Mouse (Mus musculus): ENCODE measurements around the gene Sbf2. TPM values are rescaled to one million over a fixed set of nuclear protein-coding genes. Genes with fewer than 3 reads are reported as not detected.
A peak's percentile ranks its signal among the peaks of the same experiment; 100 is the strongest.

Gene Sbf2
- polyA plus RNA-seq, 1 experiment from 2014 or later = 29.2 TPM

DNA sequence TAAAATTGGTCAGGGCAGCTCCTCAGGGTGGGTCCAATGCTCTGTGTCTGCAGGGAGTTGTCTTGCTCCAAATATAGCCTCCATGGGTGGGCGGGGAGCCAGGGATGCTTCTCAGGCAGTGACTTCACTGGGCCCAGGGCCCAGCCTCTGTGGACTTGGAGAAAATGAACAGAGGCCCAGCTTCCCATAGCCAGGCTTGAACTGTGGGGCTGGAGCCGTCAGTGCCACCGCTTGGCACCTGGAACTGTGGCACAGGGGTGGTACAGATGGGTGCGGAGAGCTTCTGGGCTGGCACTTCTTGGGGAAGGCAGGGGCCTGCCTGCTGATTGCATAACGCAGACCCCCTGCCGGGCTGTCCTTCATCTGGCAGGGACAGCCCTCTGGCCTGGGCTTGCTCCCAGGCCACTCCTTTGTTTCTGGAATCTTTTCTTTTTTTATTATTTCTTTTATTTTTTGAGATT, 326.0 kb downstream of the Sbf2 start:
- 76% methylated on average over 6 of the region's 6 CpGs for WGBS
- peak; percentile 42; the same call in 1 of the 2 replicates for ATAC-seq (ENCODE audit: insufficient number of reproducible peaks, low FRiP score, low TSS enrichment, low read depth)
- H3K36me3 ChIP-seq = peaks cover 11% of the 10 kb centered on the region
- peaks cover 15% of the 10 kb centered on the region for H3K4me1 ChIP-seq
- H3K4me3 ChIP-seq = no peak overlapping the region
- no peak overlapping the region for H3K4me2 ChIP-seq
- no peak overlapping the region for H3K9ac ChIP-seq
- no peaks in the 10 kb centered on the region for H3K9me3 ChIP-seq
- peak overlapping the region; percentile 22; the same call in 1 of the 2 replicates for H3K27ac ChIP-seq
- no peaks in the 10 kb centered on the region for H3K27me3 ChIP-seq

DNA sequence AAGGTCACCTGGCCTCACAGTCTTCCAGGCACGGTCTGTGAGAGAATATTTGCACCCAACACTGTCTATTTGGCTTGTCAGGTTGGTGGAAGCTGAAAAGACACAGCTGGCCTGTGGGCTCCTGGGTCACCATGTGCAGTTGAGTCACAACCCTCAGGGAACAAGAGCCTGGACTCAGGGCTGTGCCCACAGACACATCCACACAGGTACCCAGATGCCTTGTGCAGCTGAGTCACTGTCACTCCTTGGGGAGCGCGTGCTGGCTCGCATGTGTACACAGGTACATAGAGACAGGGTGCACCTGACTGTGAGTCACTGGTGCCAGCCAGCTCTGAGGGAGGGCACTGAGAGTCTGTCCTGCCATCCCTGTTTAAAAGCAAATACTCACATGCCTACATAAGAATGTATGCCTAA, 326.5 kb downstream of the Sbf2 start:
- no peak overlapping the region for H3K4me2 ChIP-seq
- no peaks in the 10 kb centered on the region for H3K27me3 ChIP-seq
- 0 out of 2 replicates have a peak, but pooled peaks have one; percentile 5 for ATAC-seq (ENCODE audit: insufficient number of reproducible peaks, low FRiP score, low TSS enrichment, low read depth)
- H3K36me3 ChIP-seq = peaks cover 11% of the 10 kb centered on the region
- no peak overlapping the region for H3K4me3 ChIP-seq
- H3K9ac ChIP-seq = no peak overlapping the region
- H3K4me1 ChIP-seq = peaks cover 15% of the 10 kb centered on the region
- 87% methylated on average over 4 of the region's 4 CpGs for WGBS
- H3K27ac ChIP-seq = peak overlapping the region; percentile 18; the same call in 1 of the 2 replicates
- no peaks in the 10 kb centered on the region for H3K9me3 ChIP-seq

DNA sequence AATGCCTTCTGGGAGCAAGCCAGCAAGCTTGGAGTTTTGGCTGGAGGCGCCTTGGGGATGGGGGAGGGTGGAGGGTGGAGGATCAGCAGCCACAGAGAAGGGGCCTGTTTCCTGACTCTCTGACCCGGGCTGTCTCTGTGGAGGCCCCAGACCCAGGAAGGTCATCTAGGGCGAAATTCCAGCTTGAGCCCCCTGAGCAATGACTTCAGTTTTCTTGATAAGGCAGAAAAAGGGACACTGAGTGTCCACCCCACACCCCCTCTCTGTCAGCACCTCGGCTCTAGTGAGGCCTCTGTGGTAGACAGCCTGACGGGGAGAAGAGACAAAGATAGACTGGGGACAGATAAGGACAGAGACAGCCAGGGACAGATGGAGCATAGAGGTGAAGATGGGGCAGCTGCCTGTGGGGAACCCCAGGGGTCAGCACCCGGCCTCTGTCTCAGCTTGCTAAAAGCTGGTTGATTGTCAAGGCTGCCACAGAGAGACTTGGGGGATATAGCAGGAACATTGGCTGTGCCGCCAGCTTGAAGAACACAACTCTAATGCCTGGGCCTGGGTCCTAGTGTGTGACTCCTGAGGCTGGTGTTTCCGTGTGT, 327.1 kb downstream of the Sbf2 start:
- Histone ChIP-seq H3K27ac (0 out of 2 replicates have a peak overlapping the region, but pooled peaks have one; percentile 18), H3K9ac (no peak overlapping the region), H3K4me3 (no peak overlapping the region), H3K27me3 (no peaks in the 10 kb centered on the region), H3K4me2 (no peak overlapping the region), H3K36me3 (peaks cover 15% of the 10 kb centered on the region), H3K9me3 (no peaks in the 10 kb centered on the region), H3K4me1 (peaks cover 15% of the 10 kb centered on the region)
- WGBS = 64% methylated on average over 8 of the region's 8 CpGs
- ATAC-seq (ENCODE audit: insufficient number of reproducible peaks, low FRiP score, low TSS enrichment, low read depth) = no peak

DNA sequence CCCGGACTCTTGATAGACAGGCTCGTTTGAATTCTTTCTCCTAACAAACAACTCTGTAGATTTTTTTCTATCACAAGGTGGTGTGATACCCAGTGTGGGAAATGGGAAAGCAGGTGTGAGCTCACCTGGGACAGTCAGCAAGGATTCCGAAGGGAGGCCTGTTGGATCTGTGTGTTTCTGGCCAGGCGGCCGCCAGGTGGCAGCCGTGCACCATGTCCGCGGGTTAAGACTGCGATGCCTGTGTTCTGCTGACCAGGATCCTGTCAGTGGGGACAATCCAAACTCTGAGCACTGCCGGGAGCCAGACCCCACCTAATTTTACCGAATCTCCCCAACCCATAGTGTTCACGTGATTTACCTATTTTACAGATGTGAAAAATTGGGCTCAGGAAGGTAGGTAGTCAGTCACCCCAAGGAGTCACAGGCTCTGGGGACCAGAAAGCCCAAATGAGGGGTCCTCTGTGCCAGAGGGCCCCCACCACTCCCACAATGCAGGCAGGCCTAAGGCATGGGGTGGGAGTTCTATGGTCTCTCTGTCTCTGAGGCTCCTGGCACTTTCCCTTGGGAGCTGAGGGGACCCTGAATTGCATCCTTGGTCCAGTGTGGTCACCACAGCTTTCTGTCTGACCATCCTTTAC, 327.8 kb downstream of the Sbf2 start:
- Histone ChIP-seq H3K36me3 (peaks cover 20% of the 10 kb centered on the region), H3K4me2 (no peak overlapping the region), H3K27ac (no peak overlapping the region), H3K4me3 (no peak overlapping the region), H3K4me1 (peaks cover 15% of the 10 kb centered on the region), H3K27me3 (no peaks in the 10 kb centered on the region), H3K9ac (no peak overlapping the region), H3K9me3 (no peaks in the 10 kb centered on the region)
- 6% methylated on average over 12 of the region's 12 CpGs for WGBS
- peak; percentile 53; the same call in 1 of the 2 replicates for ATAC-seq (ENCODE audit: insufficient number of reproducible peaks, low FRiP score, low TSS enrichment, low read depth)

DNA sequence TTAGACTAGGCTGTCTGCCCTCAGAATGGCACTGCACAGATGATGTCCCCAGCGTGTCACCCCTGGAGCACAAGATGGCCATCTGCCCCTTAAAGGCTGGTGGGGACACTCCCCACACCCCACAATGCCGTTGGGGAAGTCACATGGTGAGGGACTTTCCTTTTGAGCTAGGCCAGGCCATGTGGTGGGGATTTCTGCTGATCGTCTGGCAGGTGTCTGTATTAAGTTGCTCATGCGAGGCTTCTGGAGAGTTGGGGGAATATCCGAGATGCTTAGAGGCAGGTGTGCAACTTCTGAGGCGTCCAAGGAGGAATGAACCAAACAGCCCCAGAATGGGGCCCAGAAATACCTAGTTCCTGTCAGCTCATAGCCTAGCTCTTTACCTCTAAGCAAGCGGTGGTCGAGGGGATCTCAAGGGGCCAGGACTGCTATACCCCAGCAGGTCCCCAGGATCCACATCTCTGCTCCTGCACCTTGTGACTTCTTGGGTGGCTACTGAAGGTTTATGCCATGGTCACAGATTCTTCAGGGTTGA, 328.5 kb downstream of the Sbf2 start:
- no peak for ATAC-seq (ENCODE audit: insufficient number of reproducible peaks, low FRiP score, low TSS enrichment, low read depth)
- H3K4me3 ChIP-seq = no peak overlapping the region
- peaks cover 27% of the 10 kb centered on the region for H3K36me3 ChIP-seq
- peaks cover 15% of the 10 kb centered on the region for H3K4me1 ChIP-seq
- H3K27me3 ChIP-seq = no peaks in the 10 kb centered on the region
- H3K27ac ChIP-seq = no peak overlapping the region
- H3K4me2 ChIP-seq = no peak overlapping the region
- 62% methylated on average over 8 of the region's 8 CpGs for WGBS
- H3K9ac ChIP-seq = no peak overlapping the region
- no peaks in the 10 kb centered on the region for H3K9me3 ChIP-seq

DNA sequence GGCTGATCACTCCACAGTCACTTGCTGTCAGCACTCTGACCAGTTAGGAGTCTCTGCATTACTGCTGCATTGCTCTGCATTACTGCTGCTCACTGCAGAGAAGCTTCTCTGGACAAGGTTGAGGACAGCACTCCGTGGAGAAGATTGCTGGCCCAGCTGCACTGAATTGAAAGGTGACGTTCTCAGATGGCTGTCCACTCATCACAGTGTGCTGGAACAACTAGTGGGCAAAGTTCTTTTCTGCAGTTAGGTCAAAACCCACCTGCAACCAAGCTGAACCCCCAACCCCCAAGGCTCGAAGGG, 328.9 kb downstream of the Sbf2 start:
- ATAC-seq (ENCODE audit: insufficient number of reproducible peaks, low FRiP score, low TSS enrichment, low read depth) = no peak
- 72% methylated on average over 3 of the region's 3 CpGs for WGBS
- Histone ChIP-seq H3K4me3 (no peak overlapping the region), H3K27ac (no peak overlapping the region), H3K9me3 (no peaks in the 10 kb centered on the region), H3K9ac (no peak overlapping the region), H3K4me2 (no peak overlapping the region), H3K4me1 (peaks cover 15% of the 10 kb centered on the region), H3K36me3 (peaks cover 32% of the 10 kb centered on the region), H3K27me3 (no peaks in the 10 kb centered on the region)

DNA sequence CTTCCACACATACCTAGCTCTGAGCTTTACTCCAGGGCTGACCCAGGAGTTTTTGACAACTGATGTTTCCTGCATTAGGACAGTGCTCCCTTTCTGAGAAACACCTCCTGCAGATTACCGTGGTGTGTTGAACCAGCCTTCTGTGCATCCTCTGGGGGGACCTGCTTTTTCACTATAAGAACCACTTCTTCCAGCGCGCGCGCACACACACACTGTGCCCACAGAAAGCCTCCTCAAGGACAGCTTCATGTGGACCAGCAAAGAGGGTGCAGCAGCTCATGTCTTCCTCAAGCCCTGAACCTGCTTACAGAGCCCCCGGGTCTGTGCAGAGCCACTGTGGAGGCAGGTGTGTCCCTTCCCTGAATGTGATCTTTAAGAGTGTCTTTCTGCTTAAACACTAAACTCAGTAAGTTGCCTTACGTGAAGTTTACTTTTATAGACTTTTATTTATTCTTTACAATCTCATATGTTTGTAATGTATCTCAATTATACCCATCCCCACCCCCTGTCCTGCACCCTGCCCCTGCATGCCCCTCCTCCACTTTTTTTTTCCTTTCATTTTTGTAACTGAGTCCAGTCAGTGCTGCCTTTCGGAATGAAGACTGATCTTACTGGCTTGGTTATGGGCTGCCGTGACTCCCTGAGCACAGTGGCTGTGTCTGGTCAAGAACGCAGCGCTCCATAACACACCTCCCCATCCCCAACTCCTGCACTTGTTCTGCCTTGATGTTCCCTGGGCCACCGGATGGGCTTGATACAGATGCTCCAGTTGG, 329.5 kb downstream of the Sbf2 start:
- H3K27ac ChIP-seq = no peak overlapping the region
- H3K9me3 ChIP-seq = no peaks in the 10 kb centered on the region
- WGBS = 91% methylated on average over 12 of the region's 12 CpGs
- peaks cover 15% of the 10 kb centered on the region for H3K4me1 ChIP-seq
- H3K9ac ChIP-seq = no peak overlapping the region
- ATAC-seq (ENCODE audit: insufficient number of reproducible peaks, low FRiP score, low TSS enrichment, low read depth) = no peak
- no peak overlapping the region for H3K4me2 ChIP-seq
- peaks cover 36% of the 10 kb centered on the region for H3K36me3 ChIP-seq
- H3K4me3 ChIP-seq = no peak overlapping the region
- H3K27me3 ChIP-seq = no peaks in the 10 kb centered on the region

DNA sequence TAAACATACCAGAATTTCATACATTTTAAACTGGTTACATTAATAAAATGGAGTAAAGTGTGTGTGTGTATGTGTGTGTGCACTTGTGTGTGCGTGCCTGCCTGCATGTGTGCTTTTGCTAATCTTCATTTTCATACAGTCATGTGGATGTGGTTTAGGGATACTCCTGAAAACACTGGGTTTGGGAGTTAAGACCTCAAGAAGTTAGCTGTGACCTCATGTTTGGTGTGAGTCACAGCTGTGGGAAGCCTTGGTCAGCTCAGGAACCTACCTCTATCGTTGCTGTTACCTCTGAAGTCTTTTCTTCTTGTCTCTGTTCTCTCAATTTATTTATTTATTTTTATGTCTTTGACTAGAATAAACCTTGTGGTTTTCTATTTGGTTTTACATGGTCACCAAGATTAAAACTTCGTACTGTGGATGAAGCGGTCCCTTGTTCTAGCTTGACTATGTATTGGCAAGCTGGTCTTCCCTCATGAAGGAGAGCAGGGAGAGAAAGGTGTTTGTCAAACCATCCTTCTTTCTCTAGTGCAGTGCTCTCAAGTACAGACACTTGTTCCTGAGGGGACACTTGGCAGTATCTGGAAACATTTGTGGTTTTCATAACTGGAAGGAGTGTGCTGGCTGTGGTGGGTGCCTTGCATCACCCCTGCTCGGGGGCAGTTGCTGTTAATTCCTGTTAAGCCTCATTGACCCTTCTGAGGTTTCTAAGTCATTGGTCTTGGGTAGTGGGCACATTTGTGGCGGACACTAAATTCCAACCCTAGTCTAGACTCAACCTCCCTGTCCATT, 331.0 kb downstream of the Sbf2 start:
- 84% methylated on average over 6 of the region's 6 CpGs for WGBS

DNA sequence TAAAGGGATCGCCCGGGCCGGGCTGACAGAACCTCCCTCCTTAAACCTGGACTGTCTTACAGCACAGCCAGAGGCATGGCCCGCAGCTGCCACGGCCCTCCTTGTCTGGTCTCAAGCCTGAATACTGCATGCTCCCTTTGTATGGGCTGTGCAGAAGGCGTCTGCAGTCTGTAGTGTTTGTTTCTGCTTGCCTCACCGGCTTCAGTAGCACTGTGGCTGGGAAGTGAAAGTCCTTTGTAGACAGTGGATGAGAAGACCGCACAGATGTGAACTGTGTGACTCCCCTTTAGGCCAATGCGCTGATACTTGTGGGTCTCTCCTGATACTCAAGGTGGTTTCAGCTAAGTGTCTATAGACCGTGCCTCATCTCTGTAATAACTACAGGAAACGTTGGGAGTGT, 331.9 kb downstream of the Sbf2 start:
- Histone ChIP-seq H3K27ac (no peak overlapping the region), H3K4me3 (no peak overlapping the region), H3K9ac (no peak overlapping the region), H3K9me3 (no peaks in the 10 kb centered on the region), H3K27me3 (no peaks in the 10 kb centered on the region), H3K4me1 (peaks cover 10% of the 10 kb centered on the region), H3K4me2 (no peak overlapping the region), H3K36me3 (peaks cover 60% of the 10 kb centered on the region)
- no peak for ATAC-seq (ENCODE audit: insufficient number of reproducible peaks, low FRiP score, low TSS enrichment, low read depth)
- WGBS = 84% methylated on average over 11 of the region's 11 CpGs

More for the DNA sequence above, 331.0 kb downstream of the Sbf2 start:
- Histone ChIP-seq H3K4me2 (no peak overlapping the region), H3K9ac (no peak overlapping the region), H3K36me3 (peaks cover 51% of the 10 kb centered on the region), H3K27ac (no peak overlapping the region), H3K9me3 (no peaks in the 10 kb centered on the region), H3K4me1 (peaks cover 13% of the 10 kb centered on the region), H3K4me3 (no peak overlapping the region), H3K27me3 (no peaks in the 10 kb centered on the region)
- no peak for ATAC-seq (ENCODE audit: insufficient number of reproducible peaks, low FRiP score, low TSS enrichment, low read depth)

DNA sequence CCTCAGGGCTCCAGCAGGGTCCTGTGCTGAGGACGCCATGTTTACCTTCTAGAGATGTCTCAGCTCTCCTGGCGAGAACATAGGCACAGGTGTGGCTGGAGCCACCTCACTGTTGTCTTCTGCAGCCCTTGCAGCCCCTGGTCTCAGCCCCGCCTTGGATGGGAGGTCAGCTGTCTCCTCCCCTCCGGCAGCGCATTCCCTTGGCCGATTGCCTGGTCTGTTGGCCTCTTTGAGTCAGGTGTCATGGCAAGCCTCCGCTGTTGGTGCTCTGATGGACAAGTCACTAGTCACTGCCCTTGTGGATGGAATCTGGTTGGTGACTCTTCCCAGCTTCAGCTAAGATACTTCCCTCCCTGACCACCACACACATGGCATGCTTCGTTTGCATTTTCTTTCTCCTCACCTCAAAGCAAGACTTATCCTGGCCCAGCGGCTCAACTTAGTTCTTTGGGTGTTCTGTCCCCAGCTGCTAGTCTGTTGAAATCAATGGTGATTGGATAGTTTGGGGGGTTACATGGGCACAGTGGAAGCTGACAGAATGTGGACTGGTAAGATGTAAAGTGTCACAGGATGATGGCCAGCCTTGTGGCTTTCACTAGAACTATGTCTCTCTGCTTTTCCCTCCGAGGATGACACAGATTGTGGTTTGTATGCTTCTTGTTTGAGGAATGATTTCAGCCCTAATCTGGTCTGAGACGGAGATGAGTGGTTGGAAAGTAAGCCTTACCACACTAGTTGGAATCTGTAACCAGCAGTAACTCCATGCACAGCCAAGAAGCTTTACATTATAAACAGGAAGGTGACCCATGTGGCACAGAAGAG, 333.1 kb downstream of the Sbf2 start:
- no peak overlapping the region for H3K27ac ChIP-seq
- H3K4me2 ChIP-seq = no peak overlapping the region
- no peak overlapping the region for H3K4me3 ChIP-seq
- H3K36me3 ChIP-seq = peaks cover 69% of the 10 kb centered on the region
- H3K9me3 ChIP-seq = no peaks in the 10 kb centered on the region
- H3K27me3 ChIP-seq = no peaks in the 10 kb centered on the region
- WGBS = 90% methylated on average over 11 of the region's 11 CpGs
- no peak for ATAC-seq (ENCODE audit: insufficient number of reproducible peaks, low FRiP score, low TSS enrichment, low read depth)
- H3K4me1 ChIP-seq = 0 out of 2 replicates have a peak, but pooled peaks cover 3% of the 10 kb centered on the region
- no peak overlapping the region for H3K9ac ChIP-seq

DNA sequence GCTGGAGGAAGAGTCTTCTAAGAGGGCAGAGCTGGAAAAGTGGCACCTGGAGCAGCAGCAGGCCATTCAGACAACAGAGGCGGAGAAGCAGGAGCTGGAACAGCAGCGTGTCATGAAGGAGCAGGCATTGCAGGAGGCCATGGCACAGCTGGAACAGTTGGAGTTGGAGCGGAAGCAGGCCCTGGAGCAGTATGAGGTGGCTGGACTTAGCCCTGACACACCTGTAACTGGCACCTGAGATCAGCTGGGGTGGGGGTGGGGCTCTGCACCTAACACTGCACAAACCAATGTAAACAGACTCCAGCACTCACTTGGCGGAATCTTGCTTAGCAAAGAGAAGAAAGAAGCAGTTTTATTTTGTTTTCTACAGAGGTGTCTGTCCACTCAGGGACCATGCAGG, 335.5 kb downstream of the Sbf2 start:
- ATAC-seq (ENCODE audit: insufficient number of reproducible peaks, low FRiP score, low TSS enrichment, low read depth) = no peak
- WGBS = 87% methylated on average over 4 of the region's 4 CpGs

More for the DNA sequence above, 335.5 kb downstream of the Sbf2 start:
- Histone ChIP-seq H3K27me3 (no peaks in the 10 kb centered on the region), H3K4me1 (0 out of 2 replicates have a peak, but pooled peaks cover 3% of the 10 kb centered on the region), H3K9ac (no peak overlapping the region), H3K36me3 (peaks cover 81% of the 10 kb centered on the region), H3K27ac (no peak overlapping the region), H3K9me3 (no peaks in the 10 kb centered on the region), H3K4me2 (no peak overlapping the region), H3K4me3 (no peak overlapping the region)
